Mouse (Mus musculus) heart, embryonic 12.5 days (tissue): ENCODE results near the gene Kcnab2. TPM values are rescaled to one million over a fixed set of nuclear protein-coding genes. Genes with fewer than 3 reads are reported as not detected.

ENCODE experiments used
- ATAC-seq: fragments of 200-750 bp; cut with Nextera tagmentation; 2 replicates; pipeline ENCODE4 v1.8.0; 2017; ENCODE audit warnings: moderate TSS enrichment, moderate library complexity; ENCODE audit not compliant: insufficient number of reproducible peaks, low FRiP score
- H3K27ac ChIP-seq: fragments of 300-500 bp; sonication (generic); 2 replicates; pipeline ENCODE4 v1.5.1; 2016; ENCODE audit warnings: mild to moderate bottlenecking, moderate library complexity; ENCODE audit not compliant: poor library complexity, severe bottlenecking
- H3K27me3 ChIP-seq: fragments of 300-500 bp; sonication (generic); replicated peaks from 2 replicates; pipeline ENCODE4 v1.6.1; 2016; ENCODE audit warnings: mild to moderate bottlenecking, moderate library complexity
- H3K36me3 ChIP-seq: fragments of 300-500 bp; sonication (generic); 2 replicates; pipeline ENCODE4 v1.6.1; 2016; ENCODE audit warnings: mild to moderate bottlenecking, moderate library complexity
- H3K4me1 ChIP-seq: fragments of 300-500 bp; sonication (generic); replicated peaks from 2 replicates; pipeline ENCODE4 v1.6.1; 2016; ENCODE audit warnings: mild to moderate bottlenecking
- H3K4me2 ChIP-seq: fragments of 300-500 bp; sonication (generic); 2 replicates; pipeline ENCODE4 v1.6.1; 2016; ENCODE audit warnings: mild to moderate bottlenecking, moderate library complexity
- H3K4me3 ChIP-seq: fragments of 300-500 bp; sonication (generic); 2 replicates; pipeline ENCODE4 v1.5.1; 2016; ENCODE audit warnings: mild to moderate bottlenecking
- H3K9ac ChIP-seq: fragments of 300-500 bp; sonication (generic); 2 replicates; pipeline ENCODE4 v1.6.1; 2016; ENCODE audit warnings: mild to moderate bottlenecking, moderate library complexity
- H3K9me3 ChIP-seq: fragments of 300-500 bp; sonication (generic); replicated peaks from 2 replicates; pipeline ENCODE4 v1.6.1; 2016; ENCODE audit warnings: mild to moderate bottlenecking, moderate library complexity
- WGBS: fragments of 180-500 bp; shearing (Covaris S2); methylation state at CpG from one replicate; pipeline ENCODE4 v1.1.7; 2016; 5-methylcytosine and 5-hydroxymethylcytosine counted together
- polyA plus RNA-seq: library from polyadenylated mRNA; unstranded; fragments of >200 nt; fragmentation: Nextera tagmentation; extraction: Ambion mirVana; gene quantifications from 2 replicates; pipeline ENCODE4 v1.2.1, GENCODE M21; 2016

Kcnab2 gene
- polyA plus RNA-seq = 5.2 and 5.6 TPM in 2 replicates

- H3K27me3 ChIP-seq = peaks cover 28% of the 10 kb centered on the region
- peak; percentile 91 for ATAC-seq
- H3K9ac ChIP-seq = peak within 1 kb of the TSS; percentile 87
- peaks cover 14% of the 10 kb centered on the region for H3K4me1 ChIP-seq
- peaks cover 4% of the 10 kb centered on the region for H3K9me3 ChIP-seq
- H3K27ac ChIP-seq = peak within 1 kb of the TSS; percentile 52; the same call in 1 of the 2 replicates
- H3K36me3 ChIP-seq = no peaks in the 10 kb centered on the region
- peak within 1 kb of the TSS; percentile 82 for H3K4me2 ChIP-seq
- H3K4me3 ChIP-seq = peak within 1 kb of the TSS; percentile 75
- whole genome bisulfite sequencing = under 1% methylated on average over 63 of the region's 63 CpGs
Observed at GRCm38 (mm10) chr4:152477466-152478223, at the start of gene Kcnab2. Gene Kcnab2 (minus strand): TSS chr4:152477871.

GRCm38 (mm10) chr4:152520083-152520482 is 42.4 kb upstream of the Kcnab2 start:
- ATAC-seq = no peak
- no peak overlapping the region for H3K27ac ChIP-seq
- H3K9ac ChIP-seq = no peak overlapping the region
- H3K4me3 ChIP-seq = no peak overlapping the region
- no peak overlapping the region for H3K4me2 ChIP-seq
- H3K9me3 ChIP-seq = no peaks in the 10 kb centered on the region
- H3K4me1 ChIP-seq = no peaks in the 10 kb centered on the region
- 33% methylated on average over 6 of the region's 6 CpGs for WGBS
- no peaks in the 10 kb centered on the region for H3K27me3 ChIP-seq
- no peaks in the 10 kb centered on the region for H3K36me3 ChIP-seq

- Histone ChIP-seq H3K4me3 (no peak overlapping the region), H3K9me3 (no peaks in the 10 kb centered on the region), H3K27ac (no peak overlapping the region), H3K36me3 (no peaks in the 10 kb centered on the region), H3K27me3 (no peaks in the 10 kb centered on the region), H3K9ac (no peak overlapping the region), H3K4me2 (no peak overlapping the region), H3K4me1 (no peaks in the 10 kb centered on the region)
- WGBS = 80% methylated on average over 10 of the region's 10 CpGs
- ATAC-seq = no peak
Observed at GRCm38 (mm10) chr4:152519106-152519505, 41.4 kb upstream of the Kcnab2 start.

GRCm38 (mm10) chr4:152514884-152515283 is 37.2 kb upstream of the Kcnab2 start:
- Histone ChIP-seq H3K4me3 (no peak overlapping the region), H3K9me3 (peaks cover 8% of the 10 kb centered on the region; the same call in 1 of the 2 replicates), H3K36me3 (no peaks in the 10 kb centered on the region), H3K4me1 (no peaks in the 10 kb centered on the region), H3K4me2 (no peak overlapping the region), H3K9ac (no peak overlapping the region), H3K27ac (no peak overlapping the region), H3K27me3 (no peaks in the 10 kb centered on the region)
- ATAC-seq = no peak
- 76% methylated on average over 7 of the region's 7 CpGs for WGBS

GRCm38 (mm10) chr4:152512221-152512925 is 34.7 kb upstream of the Kcnab2 start:
- ATAC-seq = no peak
- no peaks in the 10 kb centered on the region for H3K4me1 ChIP-seq
- H3K4me3 ChIP-seq = no peak overlapping the region
- H3K36me3 ChIP-seq = peaks cover 10% of the 10 kb centered on the region
- no peaks in the 10 kb centered on the region for H3K27me3 ChIP-seq
- peaks cover 26% of the 10 kb centered on the region for H3K9me3 ChIP-seq
- no peak overlapping the region for H3K27ac ChIP-seq
- no peak overlapping the region for H3K4me2 ChIP-seq
- WGBS = 72% methylated on average over 18 of the region's 18 CpGs
- no peak overlapping the region for H3K9ac ChIP-seq

GRCm38 (mm10) chr4:152494360-152494879 is 16.7 kb upstream of the Kcnab2 start:
- Histone ChIP-seq H3K4me3 (no peak overlapping the region), H3K9ac (no peak overlapping the region), H3K27me3 (peaks cover 13% of the 10 kb centered on the region), H3K27ac (no peak overlapping the region), H3K36me3 (peaks cover 14% of the 10 kb centered on the region), H3K4me2 (no peak overlapping the region), H3K9me3 (peaks cover 20% of the 10 kb centered on the region), H3K4me1 (peaks cover 12% of the 10 kb centered on the region)
- no peak for ATAC-seq
- 43% methylated on average over 20 of the region's 20 CpGs for WGBS

- no peak for ATAC-seq
- H3K4me2 ChIP-seq = no peak overlapping the region
- no peaks in the 10 kb centered on the region; the same call in 1 of the 2 replicates for H3K9me3 ChIP-seq
- 36% methylated on average over 15 of the region's 15 CpGs for WGBS
- no peak overlapping the region for H3K9ac ChIP-seq
- H3K4me3 ChIP-seq = no peak overlapping the region
- no peak overlapping the region for H3K27ac ChIP-seq
- peaks cover 13% of the 10 kb centered on the region for H3K27me3 ChIP-seq
- no peaks in the 10 kb centered on the region for H3K36me3 ChIP-seq
- peaks cover 10% of the 10 kb centered on the region for H3K4me1 ChIP-seq
Observed at GRCm38 (mm10) chr4:152491250-152491899, 13.7 kb upstream of the Kcnab2 start.

GRCm38 (mm10) chr4:152490311-152490710 is 12.6 kb upstream of the Kcnab2 start:
- Histone ChIP-seq H3K4me2 (no peak overlapping the region), H3K9ac (no peak overlapping the region), H3K27me3 (peaks cover 13% of the 10 kb centered on the region), H3K27ac (no peak overlapping the region), H3K36me3 (no peaks in the 10 kb centered on the region), H3K4me3 (no peak overlapping the region), H3K9me3 (no peaks in the 10 kb centered on the region), H3K4me1 (peaks cover 6% of the 10 kb centered on the region; the same call in 1 of the 2 replicates)
- ATAC-seq = no peak
- WGBS = 76% methylated on average over 14 of the region's 14 CpGs

GRCm38 (mm10) chr4:152488046-152488445 is 10.4 kb upstream of the Kcnab2 start:
- H3K36me3 ChIP-seq = no peaks in the 10 kb centered on the region
- peaks cover 6% of the 10 kb centered on the region; the same call in 1 of the 2 replicates for H3K4me1 ChIP-seq
- H3K4me3 ChIP-seq = no peak overlapping the region
- no peaks in the 10 kb centered on the region for H3K27me3 ChIP-seq
- no peak overlapping the region for H3K27ac ChIP-seq
- 85% methylated on average over 10 of the region's 10 CpGs for WGBS
- no peaks in the 10 kb centered on the region for H3K9me3 ChIP-seq
- H3K4me2 ChIP-seq = no peak overlapping the region
- no peak for ATAC-seq
- H3K9ac ChIP-seq = no peak overlapping the region

- 49% methylated on average over 8 of the region's 8 CpGs for WGBS
- no peak overlapping the region for H3K27ac ChIP-seq
- H3K36me3 ChIP-seq = no peaks in the 10 kb centered on the region
- H3K27me3 ChIP-seq = peaks cover 19% of the 10 kb centered on the region
- H3K4me3 ChIP-seq = no peak overlapping the region
- H3K9me3 ChIP-seq = no peaks in the 10 kb centered on the region
- no peak overlapping the region for H3K9ac ChIP-seq
- no peak overlapping the region for H3K4me2 ChIP-seq
- peaks cover 14% of the 10 kb centered on the region for H3K4me1 ChIP-seq
- no peak for ATAC-seq
Observed at GRCm38 (mm10) chr4:152480426-152480825, 2.8 kb upstream of the Kcnab2 start.

GRCm38 (mm10) chr4:152478224-152478567 is 525 bp upstream of the Kcnab2 start:
- Histone ChIP-seq H3K4me3 (peak overlapping the region; percentile 75), H3K9ac (peak overlapping the region; percentile 87), H3K27ac (peak overlapping the region; percentile 52; the same call in 1 of the 2 replicates), H3K9me3 (no peaks in the 10 kb centered on the region), H3K4me1 (peaks cover 14% of the 10 kb centered on the region), H3K4me2 (peak overlapping the region; percentile 82), H3K27me3 (peaks cover 28% of the 10 kb centered on the region), H3K36me3 (no peaks in the 10 kb centered on the region)
- no peak; the same call in 1 of the 2 replicates for ATAC-seq
- 1% methylated on average over 13 of the region's 13 CpGs for WGBS
